Mouse (Mus musculus): Measurements from ENCODE around the gene Wdtc1. TPM values are rescaled to one million over a fixed set of nuclear protein-coding genes. Genes with fewer than 3 reads are reported as not detected.
A peak's percentile ranks its signal among the peaks of the same experiment; 100 is the strongest.

Gene Wdtc1
- polyA plus RNA-seq, 1 experiment from 2014 or later: 19.3 TPM

- H3K9me3 ChIP-seq (ENCODE audit: control insufficient read depth, low read length): no peaks in the 10 kb centered on the region
- no peaks in the 10 kb centered on the region for H3K36me3 ChIP-seq (ENCODE audit: control insufficient read depth, insufficient read depth)
- H3K4me3 ChIP-seq (replicated peaks; ENCODE audit: low read length): no peak overlapping the region
- no peak overlapping the region for H3K27ac ChIP-seq (ENCODE audit: low read length)
- H3K4me2 ChIP-seq (ENCODE audit: low read length): no peak overlapping the region
- no peaks in the 10 kb centered on the region for H3K4me1 ChIP-seq (replicated peaks; ENCODE audit: control insufficient read depth, insufficient read depth, low read length)
- H3K9ac ChIP-seq (replicated peaks; ENCODE audit: low read depth, low read length): no peak overlapping the region
- 19% methylated on average over 24 of the region's 24 CpGs for WGBS
- peaks cover 11% of the 10 kb centered on the region for H3K27me3 ChIP-seq (replicated peaks; ENCODE audit: control insufficient read depth, insufficient read depth, low read length)
- no peak for ATAC-seq
Observed at GRCm38 (mm10) chr4:133256820-133257219, 96.5 kb downstream of the Wdtc1 start.

GRCm38 (mm10) chr4:133255392-133255791 is 97.9 kb downstream of the Wdtc1 start:
- Histone ChIP-seq H3K36me3 (ENCODE audit: control insufficient read depth, insufficient read depth) (no peaks in the 10 kb centered on the region), H3K9me3 (ENCODE audit: control insufficient read depth, low read length) (no peaks in the 10 kb centered on the region), H3K9ac (replicated peaks; ENCODE audit: low read depth, low read length) (no peak overlapping the region), H3K4me1 (replicated peaks; ENCODE audit: control insufficient read depth, insufficient read depth, low read length) (peaks cover 11% of the 10 kb centered on the region), H3K4me3 (replicated peaks; ENCODE audit: low read length) (no peak overlapping the region), H3K4me2 (ENCODE audit: low read length) (no peak overlapping the region), H3K27me3 (replicated peaks; ENCODE audit: control insufficient read depth, insufficient read depth, low read length) (peaks cover 25% of the 10 kb centered on the region), H3K27ac (ENCODE audit: low read length) (no peak overlapping the region)
- ATAC-seq: no peak
- WGBS: 57% methylated on average over 6 of the region's 6 CpGs

GRCm38 (mm10) chr4:133253412-133253811 is 99.9 kb downstream of the Wdtc1 start:
- Histone ChIP-seq H3K4me3 (replicated peaks; ENCODE audit: low read length) (no peak overlapping the region), H3K36me3 (ENCODE audit: control insufficient read depth, insufficient read depth) (no peaks in the 10 kb centered on the region), H3K4me1 (replicated peaks; ENCODE audit: control insufficient read depth, insufficient read depth, low read length) (peaks cover 12% of the 10 kb centered on the region), H3K9me3 (ENCODE audit: control insufficient read depth, low read length) (no peaks in the 10 kb centered on the region), H3K9ac (replicated peaks; ENCODE audit: low read depth, low read length) (no peak overlapping the region), H3K27ac (ENCODE audit: low read length) (no peak overlapping the region), H3K27me3 (replicated peaks; ENCODE audit: control insufficient read depth, insufficient read depth, low read length) (peaks cover 31% of the 10 kb centered on the region), H3K4me2 (ENCODE audit: low read length) (no peak overlapping the region)
- 82% methylated on average over 12 of the region's 12 CpGs for WGBS
- no peak for ATAC-seq

- no peak for ATAC-seq
- Histone ChIP-seq H3K4me2 (ENCODE audit: low read length) (no peak overlapping the region), H3K27ac (ENCODE audit: low read length) (no peak overlapping the region), H3K27me3 (replicated peaks; ENCODE audit: control insufficient read depth, insufficient read depth, low read length) (peaks cover 37% of the 10 kb centered on the region), H3K4me3 (replicated peaks; ENCODE audit: low read length) (no peak overlapping the region), H3K36me3 (ENCODE audit: control insufficient read depth, insufficient read depth) (no peaks in the 10 kb centered on the region), H3K4me1 (replicated peaks; ENCODE audit: control insufficient read depth, insufficient read depth, low read length) (peaks cover 12% of the 10 kb centered on the region), H3K9me3 (ENCODE audit: control insufficient read depth, low read length) (no peaks in the 10 kb centered on the region), H3K9ac (replicated peaks; ENCODE audit: low read depth, low read length) (no peak overlapping the region)
- 38% methylated on average over 4 of the region's 4 CpGs for WGBS
Observed at GRCm38 (mm10) chr4:133252089-133252488, 101.2 kb downstream of the Wdtc1 start.

- Histone ChIP-seq H3K4me1 (replicated peaks; ENCODE audit: control insufficient read depth, insufficient read depth, low read length) (peaks cover 12% of the 10 kb centered on the region), H3K36me3 (ENCODE audit: control insufficient read depth, insufficient read depth) (no peaks in the 10 kb centered on the region), H3K27me3 (replicated peaks; ENCODE audit: control insufficient read depth, insufficient read depth, low read length) (peaks cover 39% of the 10 kb centered on the region), H3K9ac (replicated peaks; ENCODE audit: low read depth, low read length) (peak overlapping the region; percentile 51), H3K4me3 (replicated peaks; ENCODE audit: low read length) (peak overlapping the region; percentile 38), H3K4me2 (ENCODE audit: low read length) (peak overlapping the region; percentile 64), H3K9me3 (ENCODE audit: control insufficient read depth, low read length) (no peaks in the 10 kb centered on the region), H3K27ac (ENCODE audit: low read length) (no peak overlapping the region)
- ATAC-seq: no peak
- 1% methylated on average over 31 of the region's 31 CpGs for WGBS
Observed at GRCm38 (mm10) chr4:133251214-133251613, 102.1 kb downstream of the Wdtc1 start.

- no peaks in the 10 kb centered on the region for H3K36me3 ChIP-seq (ENCODE audit: control insufficient read depth, insufficient read depth)
- no peak for ATAC-seq
- H3K9me3 ChIP-seq (ENCODE audit: control insufficient read depth, low read length): no peaks in the 10 kb centered on the region
- peak overlapping the region; percentile 38 for H3K4me3 ChIP-seq (replicated peaks; ENCODE audit: low read length)
- 2% methylated on average over 22 of the region's 22 CpGs for WGBS
- H3K27me3 ChIP-seq (replicated peaks; ENCODE audit: control insufficient read depth, insufficient read depth, low read length): peaks cover 39% of the 10 kb centered on the region
- H3K4me1 ChIP-seq (replicated peaks; ENCODE audit: control insufficient read depth, insufficient read depth, low read length): peaks cover 12% of the 10 kb centered on the region
- H3K4me2 ChIP-seq (ENCODE audit: low read length): peak overlapping the region; percentile 64
- peak overlapping the region; percentile 51 for H3K9ac ChIP-seq (replicated peaks; ENCODE audit: low read depth, low read length)
- H3K27ac ChIP-seq (ENCODE audit: low read length): no peak overlapping the region
Observed at GRCm38 (mm10) chr4:133250609-133251008, 102.7 kb downstream of the Wdtc1 start.

- Histone ChIP-seq H3K4me1 (replicated peaks; ENCODE audit: control insufficient read depth, insufficient read depth, low read length) (peaks cover 12% of the 10 kb centered on the region), H3K36me3 (ENCODE audit: control insufficient read depth, insufficient read depth) (no peaks in the 10 kb centered on the region), H3K4me3 (replicated peaks; ENCODE audit: low read length) (no peak overlapping the region), H3K4me2 (ENCODE audit: low read length) (no peak overlapping the region), H3K27me3 (replicated peaks; ENCODE audit: control insufficient read depth, insufficient read depth, low read length) (peaks cover 46% of the 10 kb centered on the region), H3K9ac (replicated peaks; ENCODE audit: low read depth, low read length) (no peak overlapping the region), H3K27ac (ENCODE audit: low read length) (no peak overlapping the region), H3K9me3 (ENCODE audit: control insufficient read depth, low read length) (no peaks in the 10 kb centered on the region)
- WGBS: 80% methylated on average over 13 of the region's 13 CpGs
- ATAC-seq: no peak
Observed at GRCm38 (mm10) chr4:133247806-133248449, 105.4 kb downstream of the Wdtc1 start.

- Histone ChIP-seq H3K4me3 (replicated peaks; ENCODE audit: low read length) (no peak overlapping the region), H3K9me3 (ENCODE audit: control insufficient read depth, low read length) (no peaks in the 10 kb centered on the region), H3K4me1 (replicated peaks; ENCODE audit: control insufficient read depth, insufficient read depth, low read length) (peaks cover 12% of the 10 kb centered on the region), H3K27me3 (replicated peaks; ENCODE audit: control insufficient read depth, insufficient read depth, low read length) (peaks cover 48% of the 10 kb centered on the region), H3K27ac (ENCODE audit: low read length) (no peak overlapping the region), H3K4me2 (ENCODE audit: low read length) (no peak overlapping the region), H3K36me3 (ENCODE audit: control insufficient read depth, insufficient read depth) (no peaks in the 10 kb centered on the region), H3K9ac (replicated peaks; ENCODE audit: low read depth, low read length) (no peak overlapping the region)
- 20% methylated on average over 15 of the region's 15 CpGs for WGBS
- no peak for ATAC-seq
Observed at GRCm38 (mm10) chr4:133247072-133247471, 106.2 kb downstream of the Wdtc1 start.

GRCm38 (mm10) chr4:133244289-133244688 is 109.0 kb downstream of the Wdtc1 start:
- Histone ChIP-seq H3K4me1 (replicated peaks; ENCODE audit: control insufficient read depth, insufficient read depth, low read length) (peaks cover 13% of the 10 kb centered on the region), H3K27me3 (replicated peaks; ENCODE audit: control insufficient read depth, insufficient read depth, low read length) (peaks cover 48% of the 10 kb centered on the region), H3K36me3 (ENCODE audit: control insufficient read depth, insufficient read depth) (no peaks in the 10 kb centered on the region), H3K9ac (replicated peaks; ENCODE audit: low read depth, low read length) (no peak overlapping the region), H3K4me2 (ENCODE audit: low read length) (no peak overlapping the region), H3K27ac (ENCODE audit: low read length) (no peak overlapping the region), H3K9me3 (ENCODE audit: control insufficient read depth, low read length) (no peaks in the 10 kb centered on the region), H3K4me3 (replicated peaks; ENCODE audit: low read length) (no peak overlapping the region)
- ATAC-seq: no peak
- WGBS: 83% methylated on average over 1 of the region's 1 CpGs

GRCm38 (mm10) chr4:133243538-133243937 is 109.7 kb downstream of the Wdtc1 start:
- H3K4me1 ChIP-seq (replicated peaks; ENCODE audit: control insufficient read depth, insufficient read depth, low read length): peaks cover 13% of the 10 kb centered on the region
- H3K27me3 ChIP-seq (replicated peaks; ENCODE audit: control insufficient read depth, insufficient read depth, low read length): peaks cover 46% of the 10 kb centered on the region
- no peaks in the 10 kb centered on the region for H3K36me3 ChIP-seq (ENCODE audit: control insufficient read depth, insufficient read depth)
- WGBS: 60% methylated on average over 13 of the region's 13 CpGs
- H3K9ac ChIP-seq (replicated peaks; ENCODE audit: low read depth, low read length): no peak overlapping the region
- no peak overlapping the region for H3K27ac ChIP-seq (ENCODE audit: low read length)
- ATAC-seq: no peak
- no peak overlapping the region for H3K4me3 ChIP-seq (replicated peaks; ENCODE audit: low read length)
- H3K9me3 ChIP-seq (ENCODE audit: control insufficient read depth, low read length): no peaks in the 10 kb centered on the region
- no peak overlapping the region for H3K4me2 ChIP-seq (ENCODE audit: low read length)
